Mouse (Mus musculus) G1E-ER4 (cell line): ENCODE measurements around the gene Plxdc1. TPM values are rescaled to one million over a fixed set of nuclear protein-coding genes. Genes with fewer than 3 reads are reported as not detected.

Experiments used
- GATA1 ChIP-seq: IDR thresholded peaks from one replicate; pipeline ENCODE4 v1.8.0; 2012; ENCODE audit warnings: low read length, inconsistent platforms
- polyA plus RNA-seq: library from polyadenylated mRNA; stranded (reverse); fragments of >175 nt; gene quantifications from 2 replicates; pipeline ENCODE4 v1.2.3, GENCODE M21; 2012

Gene Plxdc1
- polyA plus RNA-seq, 1 experiment, result 0.14 TPM

DNA sequence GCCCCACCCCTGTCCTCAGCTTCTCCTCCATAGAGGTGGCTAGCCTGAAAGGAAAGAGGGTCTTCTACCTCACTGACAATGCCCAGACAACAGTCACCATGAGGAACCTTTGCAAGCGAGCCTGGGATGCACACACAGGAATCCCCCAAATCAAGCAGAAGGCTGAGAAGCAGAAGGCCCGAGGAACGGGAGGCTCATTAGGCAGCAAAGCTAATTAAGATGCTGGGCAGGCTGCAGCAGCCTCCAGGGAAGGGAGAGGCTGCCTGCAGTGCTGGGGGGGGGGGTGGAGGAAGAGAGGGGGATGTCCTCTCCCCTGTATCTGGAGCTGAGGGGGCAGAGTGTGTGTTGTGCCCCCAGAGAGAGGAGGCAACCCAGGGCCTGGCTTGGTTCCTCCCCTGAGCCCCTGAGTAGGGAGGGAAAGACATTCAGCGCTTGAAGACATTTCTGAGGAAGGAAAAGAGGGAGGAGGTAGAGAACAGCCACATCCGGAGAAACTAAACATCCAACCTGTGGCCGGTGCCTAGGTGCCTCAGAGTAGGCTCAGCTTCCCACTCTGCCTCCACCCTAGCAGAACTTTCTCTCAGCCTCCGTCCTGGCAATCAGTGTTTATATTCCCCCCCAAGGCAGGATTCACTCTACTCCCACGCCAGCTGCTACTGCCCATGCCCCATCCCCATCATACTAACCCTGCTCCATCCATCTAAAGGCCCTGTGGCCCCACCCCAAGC is 33.8 kb upstream of the Plxdc1 start:
- no peak for TF ChIP-seq GATA1

DNA sequence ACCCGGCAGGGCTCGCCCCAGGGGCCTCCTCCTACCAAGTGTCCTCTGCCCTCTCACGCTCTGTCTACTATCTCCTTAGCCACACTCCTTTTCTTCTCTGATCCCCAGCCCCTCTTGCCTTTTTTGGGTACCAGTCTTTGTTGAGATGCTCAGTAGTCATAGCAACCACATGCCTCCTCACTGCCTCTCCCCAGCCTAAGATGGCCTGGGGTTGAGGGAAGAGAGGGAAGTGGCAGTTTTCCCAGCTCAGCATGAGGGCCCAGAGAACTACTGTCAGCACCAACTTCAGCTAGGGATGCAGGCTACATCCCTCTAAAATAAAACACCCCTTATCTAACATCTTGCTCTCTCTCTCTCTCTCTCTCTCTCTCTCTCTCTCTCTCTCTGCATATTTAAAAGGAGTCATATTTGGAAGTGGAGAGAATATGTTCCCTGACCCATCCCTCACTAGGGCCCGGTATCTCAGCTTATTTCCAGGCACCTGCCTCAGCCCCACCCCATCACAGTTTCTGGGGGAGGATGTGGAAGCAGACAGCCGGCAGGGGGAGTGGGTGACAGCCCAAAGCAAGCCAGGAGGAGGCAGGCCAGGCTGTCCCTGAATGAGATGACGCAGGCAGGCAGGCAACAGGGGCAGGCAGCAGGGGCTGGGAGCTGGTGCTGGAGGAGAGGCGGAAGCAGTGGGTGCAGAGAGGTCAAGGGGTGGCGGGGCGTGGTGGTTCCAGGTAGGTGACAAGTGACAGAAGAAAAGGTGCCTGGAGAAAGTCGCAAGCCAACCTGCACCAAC is 32.8 kb upstream of the Plxdc1 start:
- no peak for TF ChIP-seq GATA1

DNA sequence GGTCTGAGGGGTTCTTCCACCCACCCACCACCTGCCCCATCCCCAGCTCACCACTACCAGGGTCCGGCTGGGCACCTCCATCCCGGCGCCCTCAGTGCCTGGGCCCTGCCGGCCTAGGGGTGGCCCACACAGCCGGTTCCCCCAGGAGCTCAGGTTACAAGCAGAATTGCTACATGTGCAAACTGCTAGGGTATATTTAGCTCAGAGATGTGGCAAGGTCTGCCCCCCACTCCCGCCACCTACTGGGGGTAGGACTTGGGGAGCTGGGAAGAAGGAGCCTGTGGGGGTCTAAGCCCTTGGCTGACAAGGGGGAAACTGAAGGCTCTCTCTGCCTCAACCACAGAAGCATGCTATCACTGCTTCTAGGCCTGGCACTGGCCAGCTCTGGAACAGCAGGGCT is 32.0 kb upstream of the Plxdc1 start:
- TF ChIP-seq GATA1, result no peak

DNA sequence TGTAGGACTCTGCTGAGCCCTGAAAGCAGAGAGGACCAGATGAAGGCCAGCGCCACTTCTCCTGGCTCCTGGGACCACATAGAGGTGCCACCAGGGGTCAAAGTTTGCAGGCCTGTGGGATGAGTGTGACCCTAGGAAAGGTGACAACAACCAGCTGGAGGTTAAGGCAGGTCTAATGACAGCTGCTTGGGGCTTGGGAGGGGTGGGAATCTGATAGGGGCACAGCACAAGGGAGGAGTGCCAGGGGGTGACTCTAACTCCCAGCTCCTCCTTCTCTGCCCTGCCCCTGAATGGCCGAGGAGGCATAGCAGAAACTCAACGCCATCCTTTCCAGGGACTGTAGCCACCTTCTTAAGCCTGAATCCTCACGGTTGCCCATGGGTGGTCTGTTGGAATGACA is 30.6 kb upstream of the Plxdc1 start:
- no peak for TF ChIP-seq GATA1

DNA sequence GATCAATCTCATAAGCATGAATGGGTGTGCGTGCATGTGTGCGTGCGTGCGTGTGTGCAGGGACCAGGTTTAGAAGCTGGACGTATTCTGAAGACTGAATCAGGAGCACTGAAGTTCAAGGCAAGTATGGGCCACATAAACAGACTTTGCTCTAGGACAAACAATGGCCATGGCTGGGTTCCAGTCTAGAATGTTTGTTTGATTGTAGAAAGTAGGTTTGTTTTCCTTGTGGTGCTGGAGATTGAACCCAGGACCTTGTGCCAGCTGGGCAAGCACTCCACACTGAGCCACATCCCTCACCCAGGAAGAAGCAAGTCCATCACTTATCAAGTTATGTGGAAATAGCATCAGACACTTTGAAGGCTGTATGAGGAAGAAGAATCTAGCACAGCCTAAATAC is 29.9 kb upstream of the Plxdc1 start:
- no peak for TF ChIP-seq GATA1

DNA sequence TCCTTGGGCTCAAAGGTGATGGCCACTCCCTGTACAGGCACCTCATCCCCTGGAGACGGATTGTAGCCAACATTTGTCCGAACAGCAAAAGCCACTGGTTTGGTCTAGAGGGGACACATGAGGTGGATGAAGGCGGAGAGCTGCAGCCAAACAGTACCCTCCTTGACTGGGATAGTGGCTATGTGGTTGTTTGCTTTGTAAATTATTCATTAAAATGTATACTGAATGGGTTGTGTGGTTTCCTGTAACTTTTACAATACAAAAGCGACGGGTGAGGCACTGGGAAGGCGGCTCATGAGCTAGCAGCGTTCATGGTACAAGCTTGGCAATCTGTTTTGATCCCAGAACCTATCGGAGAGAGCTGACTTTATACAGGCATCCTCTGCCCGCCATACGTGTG is 26.6 kb upstream of the Plxdc1 start:
- TF ChIP-seq GATA1, result no peak

DNA sequence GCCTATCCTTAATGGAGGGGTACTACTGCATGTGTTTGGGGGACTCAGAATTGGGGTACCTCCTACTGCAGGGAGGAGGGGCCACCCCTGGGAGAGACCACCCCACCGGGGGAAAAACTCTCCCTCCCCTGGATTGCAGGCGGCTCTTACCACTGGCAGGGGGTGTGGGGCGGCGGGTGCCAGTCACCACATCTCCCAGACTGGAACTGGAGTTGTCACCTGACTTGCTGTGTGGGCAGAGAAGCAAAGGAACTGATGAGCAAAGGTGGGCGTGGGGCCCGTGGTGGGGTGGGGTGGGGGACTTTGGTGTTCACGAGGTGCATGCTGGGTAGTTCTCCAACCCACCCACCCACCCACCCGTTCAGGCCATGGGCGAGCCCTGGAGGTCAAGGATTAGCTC is 25.5 kb upstream of the Plxdc1 start:
- TF ChIP-seq GATA1, result no peak

DNA sequence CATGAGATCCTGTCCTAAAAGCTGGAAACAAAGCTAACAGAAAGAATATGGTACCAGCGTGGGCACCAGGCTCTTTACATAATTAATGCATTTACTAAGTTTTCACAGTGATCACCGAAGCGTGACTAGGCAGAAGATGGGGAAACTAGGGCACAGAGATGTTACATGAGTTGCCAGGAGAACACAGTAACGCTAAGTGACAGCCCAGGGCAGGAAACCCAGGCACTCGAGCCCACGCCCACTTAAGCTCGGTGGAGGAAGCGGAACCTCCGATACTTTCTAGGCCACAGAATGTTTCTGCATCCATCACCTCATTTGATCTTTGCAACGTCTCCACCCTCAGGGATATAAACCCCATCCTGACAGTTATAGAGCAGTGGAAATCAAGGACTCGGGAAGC is 21.8 kb upstream of the Plxdc1 start:
- no peak for TF ChIP-seq GATA1

DNA sequence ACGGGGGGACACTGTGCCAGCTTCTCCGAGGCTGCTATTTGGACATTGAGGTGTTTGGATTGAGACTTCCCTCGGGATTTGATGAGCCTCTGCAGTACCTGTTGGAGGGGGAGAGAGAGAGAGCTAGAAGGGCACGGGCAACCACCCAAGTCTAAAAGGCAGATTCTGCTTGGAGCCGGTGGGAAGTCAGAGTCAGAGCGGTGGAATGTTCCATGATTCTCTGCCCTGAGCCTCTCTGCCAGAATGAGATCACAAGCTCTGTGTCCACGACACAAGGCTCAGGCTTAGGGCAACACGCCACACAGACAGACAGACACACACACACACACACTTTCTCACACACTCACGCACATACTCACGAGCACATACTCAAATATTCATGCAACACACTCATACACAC is 19.4 kb upstream of the Plxdc1 start:
- TF ChIP-seq GATA1, result no peak

DNA sequence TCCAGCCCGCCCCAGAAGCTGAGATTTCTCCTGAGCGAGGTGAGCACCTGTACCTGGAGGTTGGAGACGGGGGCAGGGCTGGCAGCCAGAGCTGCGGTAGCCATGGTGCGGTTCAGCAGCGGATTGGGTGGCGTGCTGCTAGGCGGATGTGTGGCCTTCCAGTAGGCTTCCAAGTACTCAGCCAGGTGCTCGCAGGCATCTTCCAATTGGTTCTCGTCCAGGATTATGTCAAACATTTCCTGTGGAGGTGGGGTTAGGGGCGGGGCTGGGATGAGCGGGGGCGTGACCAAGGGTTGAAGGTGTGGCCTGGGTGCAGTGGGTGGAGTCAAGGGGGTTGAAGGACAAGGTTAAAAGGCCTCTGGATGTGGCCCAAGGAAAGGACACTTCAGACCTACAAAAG is 18.8 kb upstream of the Plxdc1 start:
- TF ChIP-seq GATA1, result no peak

DNA sequence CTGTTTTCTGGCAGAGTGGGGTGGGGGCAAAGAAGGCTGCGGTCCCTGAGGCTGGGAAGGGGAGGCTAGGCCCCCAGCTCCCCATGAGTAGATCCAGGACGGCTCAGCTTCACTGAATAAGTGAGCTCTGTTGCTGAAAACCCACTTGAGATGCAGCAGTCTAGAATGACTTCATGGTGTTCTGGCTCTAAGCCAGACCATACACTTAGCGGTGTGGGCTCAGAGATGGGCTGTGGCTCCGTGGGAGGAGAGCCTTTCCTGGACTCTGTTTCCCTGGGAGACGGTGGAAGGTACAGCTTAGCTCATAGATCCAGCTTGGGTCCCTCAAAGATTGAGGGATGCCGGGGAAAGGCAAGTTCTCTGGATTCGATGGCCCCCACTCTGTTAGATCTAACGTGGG is 17.9 kb upstream of the Plxdc1 start:
- no peak for TF ChIP-seq GATA1

DNA sequence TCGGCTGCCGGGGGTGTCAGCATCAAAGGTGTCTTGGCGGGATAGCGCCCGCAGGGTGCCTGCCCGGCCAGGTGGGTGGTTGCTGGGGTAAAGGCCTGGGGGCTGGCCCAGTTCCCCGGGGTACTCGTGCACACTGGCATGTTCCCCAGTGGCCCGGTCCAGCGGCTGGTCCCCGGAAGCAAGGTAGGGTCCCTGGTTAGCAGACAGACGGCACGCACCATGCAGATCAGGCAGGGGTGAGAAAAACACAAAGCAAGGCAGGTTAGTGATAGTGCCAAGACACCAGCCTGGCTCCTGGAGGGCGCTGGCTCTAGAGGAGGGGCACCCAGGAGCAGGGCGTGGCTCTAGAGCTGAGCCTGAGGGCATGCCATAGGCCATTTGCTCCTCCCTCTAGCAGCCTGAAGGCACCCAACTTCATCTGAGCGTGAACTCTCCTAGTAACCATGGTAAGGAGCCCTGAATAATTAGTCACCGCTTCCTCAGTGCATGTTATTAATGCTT is 17.0 kb upstream of the Plxdc1 start:
- no peak for TF ChIP-seq GATA1

DNA sequence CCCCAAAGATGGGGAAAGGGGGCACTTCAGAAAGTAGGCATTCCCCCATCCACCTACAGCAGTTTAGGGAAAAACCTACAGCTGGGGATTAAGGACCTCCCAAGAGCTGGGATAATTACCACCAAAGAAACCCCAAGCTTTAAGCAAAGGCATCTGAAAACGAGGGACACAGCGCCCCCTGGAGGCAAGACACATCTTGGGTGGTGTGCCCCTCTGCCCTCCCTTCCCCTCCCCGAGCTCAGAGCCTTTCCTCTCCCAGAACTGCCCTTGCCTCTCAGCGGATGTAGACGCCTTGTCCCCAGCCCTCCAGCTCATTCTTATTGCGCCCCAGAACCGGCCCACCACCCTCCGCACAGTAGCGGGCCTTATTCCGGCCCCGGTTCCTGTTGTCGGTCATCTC is 16.4 kb upstream of the Plxdc1 start:
- no peak for TF ChIP-seq GATA1

DNA sequence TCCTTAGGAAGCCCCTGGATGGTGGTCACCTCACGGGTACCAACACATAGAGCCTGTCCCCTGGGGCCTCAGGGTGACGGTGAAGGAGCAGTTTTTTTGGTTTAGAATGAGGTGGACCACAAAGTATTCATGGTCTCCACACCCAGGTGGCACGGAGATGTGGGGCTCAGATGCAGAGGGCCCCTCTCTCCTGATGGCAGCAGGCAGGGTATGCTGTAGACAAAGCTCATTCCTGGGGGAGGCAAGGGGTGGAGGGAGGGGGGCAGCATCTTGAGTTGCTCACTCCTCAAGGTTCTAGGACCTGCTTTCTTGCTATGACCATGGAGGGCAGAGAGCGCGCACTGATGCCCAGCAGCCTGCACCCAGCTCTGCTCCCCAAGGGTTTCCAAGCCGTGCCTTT is 15.7 kb upstream of the Plxdc1 start:
- no peak for TF ChIP-seq GATA1

DNA sequence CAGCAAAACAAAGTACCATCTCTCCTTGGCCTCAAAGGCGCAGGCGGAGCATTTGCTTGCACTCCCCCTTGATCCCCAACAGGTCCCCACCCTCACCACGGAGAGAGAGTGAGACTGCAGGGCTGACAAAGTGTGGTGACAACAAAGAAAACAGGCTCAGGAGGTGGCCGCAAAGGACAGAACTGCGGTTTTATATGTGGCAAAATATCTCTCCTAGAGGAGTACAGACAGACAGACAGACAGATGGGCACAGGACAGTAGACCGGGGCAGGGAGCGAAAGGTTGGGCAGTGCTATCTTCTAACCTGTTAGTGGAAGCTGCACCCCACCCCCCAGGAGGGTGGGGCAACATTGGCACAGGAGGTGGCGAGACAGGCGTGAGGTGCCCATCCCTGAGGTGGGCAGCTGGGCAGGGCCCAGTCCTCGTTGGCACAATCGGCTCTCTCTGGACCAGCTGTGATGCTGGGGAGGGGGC is 15.1 kb upstream of the Plxdc1 start:
- no peak for TF ChIP-seq GATA1

DNA sequence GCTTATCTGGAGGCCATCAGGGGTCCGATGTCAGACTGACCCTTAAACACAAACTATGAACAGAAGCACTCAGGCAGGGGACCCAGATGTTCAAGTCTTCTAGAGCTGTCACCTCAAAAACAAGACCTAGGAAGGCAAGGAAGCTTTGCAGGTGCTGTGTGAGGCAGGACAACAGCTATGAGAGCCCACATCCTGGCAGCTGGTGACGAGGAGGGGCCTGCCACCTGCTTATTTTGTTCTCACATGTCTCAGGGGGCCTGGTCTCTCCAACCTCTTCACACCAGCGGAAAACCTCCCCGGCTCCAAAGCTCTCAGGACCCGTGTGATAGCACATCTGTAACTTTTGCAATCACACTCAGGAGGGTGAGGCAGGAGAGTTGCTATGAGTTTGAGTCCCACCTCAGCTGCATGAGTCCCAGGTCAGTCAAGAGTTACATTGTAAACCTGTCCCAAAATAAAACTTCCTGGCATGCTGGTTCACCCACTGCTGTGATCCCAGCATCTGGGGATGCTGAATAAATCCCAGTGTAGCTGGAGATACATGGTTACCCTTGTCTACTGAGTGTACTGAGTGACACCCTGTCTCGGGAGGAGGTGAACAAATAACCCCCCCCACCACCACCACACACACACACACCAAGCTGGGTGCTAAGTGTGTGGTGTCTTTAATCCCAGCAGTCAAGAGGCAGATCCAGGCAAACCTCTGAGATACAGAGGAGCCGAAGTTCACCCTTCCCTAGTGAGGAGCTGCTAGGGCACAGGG is 14.3 kb upstream of the Plxdc1 start:
- TF ChIP-seq GATA1, result no peak
